Mouse (Mus musculus) stomach, postnatal 0 days (tissue): ENCODE results near the gene Fam160a2. TPM values are rescaled to one million over a fixed set of nuclear protein-coding genes. Genes with fewer than 3 reads are reported as not detected.

Experiments
- ATAC-seq: fragments of 200-750 bp; cut with Nextera tagmentation; 2 replicates; pipeline ENCODE4 v1.8.0; 2017; ENCODE audit not compliant: low FRiP score, low TSS enrichment
- DNase-seq: peaks from one replicate; pipeline ENCODE4 v3.0.0-alpha.2; 2016; ENCODE audit warnings: low spot score
- H3K27ac ChIP-seq: fragments of 300-500 bp; sonication (generic); replicated peaks from 2 replicates; pipeline ENCODE4 v1.5.1; 2014; ENCODE audit warnings: mild to moderate bottlenecking, control low read depth
- H3K27me3 ChIP-seq: fragments of 300-500 bp; sonication (generic); 2 replicates; pipeline ENCODE4 v1.6.1; 2014; ENCODE audit warnings: low read length; ENCODE audit not compliant: control insufficient read depth, insufficient read depth
- H3K36me3 ChIP-seq: fragments of 300-500 bp; sonication (generic); 2 replicates; pipeline ENCODE4 v1.6.1; 2014; ENCODE audit warnings: low read length, mixed read lengths; ENCODE audit not compliant: control insufficient read depth, insufficient read depth
- H3K4me1 ChIP-seq: fragments of 300-500 bp; sonication (generic); replicated peaks from 2 replicates; pipeline ENCODE4 v1.6.1; 2014; ENCODE audit warnings: antibody characterized with exemption; ENCODE audit not compliant: control insufficient read depth, insufficient read depth
- H3K4me2 ChIP-seq: fragments of 300-500 bp; sonication (generic); replicated peaks from 2 replicates; pipeline ENCODE4 v1.6.1; 2014; ENCODE audit warnings: low read depth, mild to moderate bottlenecking, control low read depth, moderate library complexity
- H3K4me3 ChIP-seq: fragments of 300-500 bp; sonication (generic); 2 replicates; pipeline ENCODE4 v1.5.1; 2014; ENCODE audit warnings: low read depth, low read length, control low read depth
- H3K9ac ChIP-seq: fragments of 300-500 bp; sonication (generic); 2 replicates; pipeline ENCODE4 v1.6.1; 2014; ENCODE audit warnings: mild to moderate bottlenecking, low read length, control low read depth, mixed read lengths
- H3K9me3 ChIP-seq: fragments of 300-500 bp; sonication (generic); 2 replicates; pipeline ENCODE4 v1.6.1; 2016; ENCODE audit warnings: low read length; ENCODE audit not compliant: control insufficient read depth
- CTCF ChIP-seq: IDR thresholded peaks from 2 replicates; pipeline ENCODE4 v1.5.1; 2016; ENCODE audit warnings: antibody characterized with exemption, low read depth, mild to moderate bottlenecking, moderate library complexity
- EP300 ChIP-seq: optimal IDR thresholded peaks from 2 replicates; pipeline ENCODE3; 2016; ENCODE audit warnings: antibody characterized with exemption
- WGBS: fragments of 180-500 bp; shearing (Covaris S2); extraction: QIAGEN DNeasy Blood & Tissue Kit; methylation state at CpG from one replicate; pipeline ENCODE4 v1.1.7; 2014; 5-methylcytosine and 5-hydroxymethylcytosine counted together
- polyA plus RNA-seq: library from polyadenylated mRNA; unstranded; fragments of >200 nt; fragmentation: Nextera tagmentation; extraction: Ambion mirVana; gene quantifications from 2 replicates; pipeline ENCODE4 v1.2.1, GENCODE M21; 2015

Gene Fam160a2
- polyA plus RNA-seq, 1 experiment from 2014 or later, result 18.5 TPM

GRCm38 (mm10) chr7:105374866-105375265, 25.0 kb downstream of the Fam160a2 start, which contains the start of gene Gm5901:
TSS of gene Gm5901 (plus strand) at chr7:105375038.
- no peaks in the 10 kb centered on the region for H3K27me3 ChIP-seq
- H3K4me3 ChIP-seq, result no peak within 1 kb of the TSS
- TF ChIP-seq EP300, result no peak
- no peak for TF ChIP-seq CTCF
- peaks cover 10% of the 10 kb centered on the region for H3K36me3 ChIP-seq
- no peak within 1 kb of the TSS for H3K4me2 ChIP-seq
- ATAC-seq (no peak), DNase-seq (no peak)
- 71% methylated on average over 1 of the region's 1 CpGs for WGBS
- H3K9me3 ChIP-seq, result no peaks in the 10 kb centered on the region
- no peaks in the 10 kb centered on the region for H3K4me1 ChIP-seq
- H3K27ac ChIP-seq, result no peak within 1 kb of the TSS
- no peak within 1 kb of the TSS for H3K9ac ChIP-seq

GRCm38 (mm10) chr7:105373976-105374375, 25.9 kb downstream of the Fam160a2 start:
- H3K4me2 ChIP-seq, result no peak overlapping the region
- H3K27ac ChIP-seq, result no peak overlapping the region
- 83% methylated on average over 3 of the region's 3 CpGs for WGBS
- H3K27me3 ChIP-seq, result no peaks in the 10 kb centered on the region
- H3K9me3 ChIP-seq, result no peaks in the 10 kb centered on the region
- H3K4me1 ChIP-seq, result no peaks in the 10 kb centered on the region
- no peak overlapping the region for H3K9ac ChIP-seq
- no peak overlapping the region for H3K4me3 ChIP-seq
- peaks cover 10% of the 10 kb centered on the region for H3K36me3 ChIP-seq
- DNase-seq (no peak), ATAC-seq (no peak)
- TF ChIP-seq EP300, result no peak
- TF ChIP-seq CTCF, result no peak

GRCm38 (mm10) chr7:105373509-105373908, 26.3 kb downstream of the Fam160a2 start:
- Histone ChIP-seq H3K36me3 (peaks cover 7% of the 10 kb centered on the region), H3K4me2 (no peak overlapping the region), H3K4me1 (no peaks in the 10 kb centered on the region), H3K9me3 (no peaks in the 10 kb centered on the region), H3K9ac (no peak overlapping the region), H3K27ac (no peak overlapping the region), H3K4me3 (no peak overlapping the region), H3K27me3 (no peaks in the 10 kb centered on the region)
- WGBS, result 72% methylated on average over 4 of the region's 4 CpGs
- DNase-seq (peak; percentile 30), ATAC-seq (no peak)
- no peak for TF ChIP-seq CTCF
- no peak for TF ChIP-seq EP300

- no peak overlapping the region for H3K4me3 ChIP-seq
- H3K9ac ChIP-seq, result no peak overlapping the region
- TF ChIP-seq CTCF (no peak), EP300 (no peak)
- no peaks in the 10 kb centered on the region for H3K27me3 ChIP-seq
- WGBS, result 72% methylated on average over 1 of the region's 1 CpGs
- DNase-seq, result no peak
- no peak for ATAC-seq
- no peaks in the 10 kb centered on the region for H3K4me1 ChIP-seq
- no peaks in the 10 kb centered on the region for H3K9me3 ChIP-seq
- peaks cover 4% of the 10 kb centered on the region for H3K36me3 ChIP-seq
- no peak overlapping the region for H3K27ac ChIP-seq
- no peak overlapping the region for H3K4me2 ChIP-seq
These were observed 26.9 kb downstream of the Fam160a2 start for GRCm38 (mm10) chr7:105372912-105373311.

- WGBS, result 90% methylated on average over 4 of the region's 4 CpGs
- ATAC-seq (no peak), DNase-seq (no peak)
- Histone ChIP-seq H3K27me3 (no peaks in the 10 kb centered on the region), H3K4me1 (no peaks in the 10 kb centered on the region), H3K27ac (no peak overlapping the region), H3K4me2 (no peak overlapping the region), H3K9me3 (no peaks in the 10 kb centered on the region), H3K36me3 (no peaks in the 10 kb centered on the region), H3K4me3 (no peak overlapping the region), H3K9ac (no peak overlapping the region)
- TF ChIP-seq CTCF (no peak), EP300 (no peak)
These were observed 31.3 kb downstream of the Fam160a2 start for GRCm38 (mm10) chr7:105368521-105368920.

- no peaks in the 10 kb centered on the region for H3K4me1 ChIP-seq
- ATAC-seq (no peak), DNase-seq (no peak)
- no peaks in the 10 kb centered on the region for H3K9me3 ChIP-seq
- no peak within 1 kb of the TSS for H3K27ac ChIP-seq
- no peaks in the 10 kb centered on the region for H3K36me3 ChIP-seq
- WGBS, result 100% methylated on average over 1 of the region's 1 CpGs
- H3K27me3 ChIP-seq, result no peaks in the 10 kb centered on the region
- no peak within 1 kb of the TSS for H3K4me3 ChIP-seq
- TF ChIP-seq CTCF, result no peak
- TF ChIP-seq EP300, result no peak
- no peak within 1 kb of the TSS for H3K9ac ChIP-seq
- H3K4me2 ChIP-seq, result no peak within 1 kb of the TSS
These were observed 31.9 kb downstream of the Fam160a2 start, which contains the start of gene Olfr692 for GRCm38 (mm10) chr7:105367930-105368329. TSS of gene Olfr692 (plus strand) at chr7:105368230.
